Mouse (Mus musculus): ENCODE results near the gene Nfatc2ip. TPM values are rescaled to one million over a fixed set of nuclear protein-coding genes. Genes with fewer than 3 reads are reported as not detected.

Nfatc2ip gene
- polyA plus RNA-seq, 1 experiment, result 6.3 TPM

DNA sequence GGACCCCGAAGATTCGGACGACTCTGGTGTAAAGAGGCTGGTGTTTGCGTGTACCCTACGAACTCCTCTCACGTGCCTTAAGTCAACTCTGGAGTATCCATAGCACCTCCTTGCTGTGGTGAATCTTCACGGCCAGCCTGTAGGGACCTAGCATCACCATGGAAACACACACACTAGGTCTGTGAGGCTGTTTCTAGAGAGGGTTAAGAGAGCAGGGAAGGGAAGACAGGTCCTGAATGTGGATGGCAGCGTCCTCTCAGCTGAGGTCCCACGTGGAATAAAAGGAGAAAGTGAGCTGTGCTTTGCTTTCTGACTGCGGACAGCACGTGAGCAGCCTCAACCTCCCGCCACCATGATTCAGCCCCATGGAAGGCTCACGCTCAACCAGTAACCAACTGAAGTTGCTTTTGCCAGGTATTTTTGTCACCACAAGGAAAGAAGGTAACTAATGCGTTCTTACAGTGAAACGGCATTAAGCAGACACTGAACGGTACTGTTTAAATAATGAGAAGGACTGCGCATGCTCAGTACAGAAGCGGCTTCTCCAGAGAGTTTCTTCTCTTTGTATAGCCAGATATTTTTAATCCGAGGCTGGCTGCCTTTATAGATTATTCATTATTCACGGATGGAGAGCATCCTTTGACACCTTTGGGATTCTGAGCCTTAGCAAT is 45.7 kb downstream of the Nfatc2ip start:
- Histone ChIP-seq H3K4me1 (ENCODE audit: control insufficient read depth, insufficient read depth, low read length) (no peaks in the 10 kb centered on the region), H3K4me3 (ENCODE audit: insufficient read depth, low read length) (peak overlapping the region; percentile 13), H3K27ac (ENCODE audit: insufficient read depth, low read length) (no peak overlapping the region)
- no peak for TF ChIP-seq CTCF (IDR thresholded peaks at IDR 0.05; ENCODE audit: extremely low read depth, insufficient read depth, low read length)
- no peak for TF ChIP-seq POLR2A (IDR thresholded peaks at IDR 0.05; ENCODE audit: extremely low read depth, insufficient read depth, low read length)

DNA sequence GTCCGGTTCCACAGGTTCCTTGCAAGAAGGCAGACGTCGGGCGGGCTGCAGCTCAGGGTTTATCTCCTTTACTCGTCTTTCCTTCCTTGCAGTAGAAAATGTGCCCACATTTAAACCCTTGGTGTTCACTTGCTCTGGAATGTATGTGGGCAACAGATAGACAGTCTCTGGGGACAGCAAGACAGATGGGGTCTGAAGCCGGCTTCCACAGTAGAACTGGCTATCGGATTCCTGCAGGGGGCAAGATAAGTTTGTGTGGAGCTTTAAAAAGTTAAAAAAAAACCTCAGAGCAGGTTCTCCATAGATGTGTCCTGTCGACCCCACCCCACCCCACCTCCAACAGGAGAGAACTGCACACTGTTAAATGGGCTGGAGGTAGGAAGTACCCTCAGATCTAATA is 48.2 kb downstream of the Nfatc2ip start:
- Histone ChIP-seq H3K4me3 (ENCODE audit: insufficient read depth, low read length) (no peak overlapping the region), H3K4me1 (ENCODE audit: control insufficient read depth, insufficient read depth, low read length) (no peaks in the 10 kb centered on the region), H3K27ac (ENCODE audit: insufficient read depth, low read length) (no peak overlapping the region)
- TF ChIP-seq POLR2A (IDR thresholded peaks at IDR 0.05; ENCODE audit: extremely low read depth, insufficient read depth, low read length) (no peak), CTCF (IDR thresholded peaks at IDR 0.05; ENCODE audit: extremely low read depth, insufficient read depth, low read length) (no peak)

DNA sequence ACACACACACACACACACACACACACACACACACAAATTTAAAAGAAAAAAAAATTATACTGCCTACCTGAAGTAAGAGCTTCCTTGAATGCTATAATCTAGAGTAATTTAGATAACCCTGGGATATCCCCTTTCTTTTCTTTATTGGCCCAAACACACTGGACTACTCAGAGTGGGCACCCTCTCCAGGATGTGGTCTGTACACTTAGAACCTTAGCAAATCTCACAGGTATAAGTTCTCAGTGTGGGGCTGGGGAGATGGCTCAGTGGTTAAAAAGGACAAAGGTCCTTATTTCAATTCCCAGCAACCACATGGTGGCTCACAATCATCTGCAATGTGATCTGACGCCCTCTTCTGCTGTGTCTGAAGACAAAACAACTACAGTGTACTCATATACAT is 49.4 kb downstream of the Nfatc2ip start:
- no peaks in the 10 kb centered on the region for H3K4me1 ChIP-seq (ENCODE audit: control insufficient read depth, insufficient read depth, low read length)
- TF ChIP-seq POLR2A (IDR thresholded peaks at IDR 0.05; ENCODE audit: extremely low read depth, insufficient read depth, low read length), result no peak
- TF ChIP-seq CTCF (IDR thresholded peaks at IDR 0.05; ENCODE audit: extremely low read depth, insufficient read depth, low read length), result no peak
- no peak overlapping the region for H3K27ac ChIP-seq (ENCODE audit: insufficient read depth, low read length)
- no peak overlapping the region for H3K4me3 ChIP-seq (ENCODE audit: insufficient read depth, low read length)

DNA sequence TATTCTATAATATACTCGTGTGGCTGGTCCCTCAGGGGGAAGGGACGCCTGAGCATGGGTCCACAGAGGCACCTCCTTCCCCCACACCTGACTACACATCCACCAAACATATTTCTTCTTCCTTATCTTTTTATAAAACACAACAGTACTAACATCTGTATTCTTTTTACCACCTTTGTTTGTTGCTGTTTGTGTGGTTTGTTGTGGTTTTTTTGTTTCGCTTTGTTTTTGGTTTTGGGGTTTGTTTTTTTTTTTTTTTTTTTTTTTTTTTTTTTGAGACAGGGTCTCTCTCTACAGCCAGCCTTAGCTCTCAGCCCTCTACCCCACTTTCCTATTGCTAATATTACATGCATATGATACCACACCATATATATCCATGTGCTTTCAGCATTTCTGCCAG is 50.6 kb downstream of the Nfatc2ip start:
- Histone ChIP-seq H3K27ac (ENCODE audit: insufficient read depth, low read length) (no peak overlapping the region), H3K4me1 (ENCODE audit: control insufficient read depth, insufficient read depth, low read length) (no peaks in the 10 kb centered on the region), H3K4me3 (ENCODE audit: insufficient read depth, low read length) (no peak overlapping the region)
- TF ChIP-seq POLR2A (IDR thresholded peaks at IDR 0.05; ENCODE audit: extremely low read depth, insufficient read depth, low read length) (no peak), CTCF (IDR thresholded peaks at IDR 0.05; ENCODE audit: extremely low read depth, insufficient read depth, low read length) (no peak)

DNA sequence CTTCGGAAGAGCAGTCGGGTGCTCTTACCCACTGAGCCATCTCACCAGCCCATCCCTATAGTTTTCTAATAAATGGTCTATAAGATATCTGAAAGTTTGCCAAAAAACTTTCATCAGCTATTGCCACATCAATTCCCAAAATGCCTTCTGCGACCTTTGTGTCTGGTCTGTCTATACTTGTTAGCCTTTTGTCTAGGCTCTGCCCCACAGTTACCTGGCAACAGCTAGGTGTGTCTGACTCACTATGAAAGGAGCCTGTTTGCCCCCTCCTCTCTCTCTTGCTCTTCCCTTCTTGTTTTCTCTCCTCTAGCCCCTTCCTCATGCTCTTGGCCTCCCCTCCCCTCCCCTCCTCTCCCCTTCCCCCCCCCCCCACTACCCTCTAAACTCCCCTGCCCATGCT is 51.0 kb downstream of the Nfatc2ip start:
- H3K27ac ChIP-seq (ENCODE audit: insufficient read depth, low read length), result no peak overlapping the region
- H3K4me1 ChIP-seq (ENCODE audit: control insufficient read depth, insufficient read depth, low read length), result no peaks in the 10 kb centered on the region
- no peak overlapping the region for H3K4me3 ChIP-seq (ENCODE audit: insufficient read depth, low read length)
- TF ChIP-seq CTCF (IDR thresholded peaks at IDR 0.05; ENCODE audit: extremely low read depth, insufficient read depth, low read length) (no peak), POLR2A (IDR thresholded peaks at IDR 0.05; ENCODE audit: extremely low read depth, insufficient read depth, low read length) (no peak)

DNA sequence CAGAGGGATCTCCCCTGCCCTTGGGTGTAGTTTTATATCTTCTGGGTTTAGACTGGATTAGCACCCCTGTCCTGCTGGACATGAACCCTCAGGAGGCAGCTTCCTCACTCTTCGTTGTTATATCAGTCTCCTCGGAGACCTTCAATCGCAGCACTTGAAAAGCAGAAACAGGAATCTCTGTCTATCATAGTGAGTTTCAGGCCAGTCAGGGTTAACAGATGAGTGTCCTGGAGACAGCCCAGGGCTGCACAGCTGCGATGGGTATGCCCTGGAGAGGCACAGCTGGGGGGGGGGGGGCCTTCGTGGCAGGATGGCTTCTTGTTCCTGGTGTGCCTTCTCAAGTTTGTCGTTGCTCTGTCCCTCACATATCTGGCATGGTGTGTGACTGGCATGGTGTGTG is 55.6 kb downstream of the Nfatc2ip start:
- Histone ChIP-seq H3K4me1 (ENCODE audit: control insufficient read depth, insufficient read depth, low read length) (no peaks in the 10 kb centered on the region), H3K27ac (ENCODE audit: insufficient read depth, low read length) (no peak overlapping the region), H3K4me3 (ENCODE audit: insufficient read depth, low read length) (no peak overlapping the region)
- TF ChIP-seq POLR2A (IDR thresholded peaks at IDR 0.05; ENCODE audit: extremely low read depth, insufficient read depth, low read length), result no peak

DNA sequence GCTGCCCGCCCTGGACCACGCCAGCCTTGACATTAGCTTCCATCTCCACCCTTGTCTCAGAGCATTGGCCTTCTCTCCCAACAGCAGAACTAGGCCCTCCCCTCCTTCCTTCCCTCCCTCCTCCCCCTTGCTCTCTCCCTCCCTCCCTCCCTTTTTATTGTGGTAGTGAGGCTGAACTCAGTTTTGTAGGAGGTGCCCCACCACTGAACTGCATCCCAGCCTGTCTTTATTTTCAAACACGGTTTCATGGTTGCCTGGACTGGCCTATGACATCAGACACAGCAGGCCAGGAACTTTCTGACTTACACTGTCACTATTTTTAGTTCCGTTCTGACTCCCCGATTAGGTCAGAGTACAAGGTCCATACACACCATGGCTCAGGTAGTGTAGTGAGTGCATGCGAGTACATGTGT is 56.3 kb downstream of the Nfatc2ip start:
- Histone ChIP-seq H3K27ac (ENCODE audit: insufficient read depth, low read length) (no peak overlapping the region), H3K4me3 (ENCODE audit: insufficient read depth, low read length) (no peak overlapping the region), H3K4me1 (ENCODE audit: control insufficient read depth, insufficient read depth, low read length) (no peaks in the 10 kb centered on the region)
- TF ChIP-seq POLR2A (IDR thresholded peaks at IDR 0.05; ENCODE audit: extremely low read depth, insufficient read depth, low read length), result no peak
- TF ChIP-seq CTCF (IDR thresholded peaks at IDR 0.05; ENCODE audit: extremely low read depth, insufficient read depth, low read length), result no peak

DNA sequence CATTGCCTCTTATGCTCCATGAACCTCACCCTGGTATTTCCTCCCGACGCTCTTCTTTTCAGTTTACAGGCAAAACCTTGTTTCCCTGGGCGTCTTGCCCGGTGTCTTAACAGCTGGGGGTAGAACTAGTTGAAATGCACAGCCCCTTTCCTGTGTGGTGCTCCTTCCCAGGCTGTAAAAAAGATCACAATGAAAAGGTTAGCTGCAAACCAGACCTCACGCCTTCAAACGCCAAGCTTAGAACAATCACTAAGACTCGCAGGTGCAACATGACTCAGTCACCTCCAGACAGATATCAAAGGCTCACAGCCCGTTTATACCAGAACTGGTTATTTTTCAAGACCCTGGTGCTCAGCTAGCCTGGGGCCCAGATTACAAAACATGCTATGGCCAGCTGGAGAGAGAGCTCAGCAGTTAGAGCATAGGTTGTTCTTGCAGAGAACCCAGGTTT is 57.0 kb downstream of the Nfatc2ip start:
- no peaks in the 10 kb centered on the region for H3K4me1 ChIP-seq (ENCODE audit: control insufficient read depth, insufficient read depth, low read length)
- H3K27ac ChIP-seq (ENCODE audit: insufficient read depth, low read length), result no peak overlapping the region
- no peak for TF ChIP-seq CTCF (IDR thresholded peaks at IDR 0.05; ENCODE audit: extremely low read depth, insufficient read depth, low read length)
- no peak overlapping the region for H3K4me3 ChIP-seq (ENCODE audit: insufficient read depth, low read length)

DNA sequence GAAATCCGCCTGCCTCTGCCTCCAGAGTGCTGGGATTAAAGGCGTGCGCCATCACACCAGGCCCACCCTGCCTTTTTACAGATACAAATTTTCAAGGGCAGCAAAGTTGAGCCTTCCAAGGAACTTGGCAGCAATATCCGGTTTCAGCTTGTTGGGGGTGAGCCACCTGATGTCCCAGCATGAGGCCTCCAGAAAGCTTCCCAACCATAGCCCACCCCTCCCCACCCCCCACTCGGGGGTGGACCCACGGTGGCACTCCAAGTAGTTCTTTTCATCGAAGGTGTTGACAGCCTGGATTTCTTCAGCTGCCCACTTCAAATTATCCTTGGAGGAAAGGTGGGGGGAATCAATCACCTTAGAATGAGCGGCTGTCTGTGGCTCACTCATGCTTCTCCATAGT is 57.6 kb downstream of the Nfatc2ip start:
- no peaks in the 10 kb centered on the region for H3K4me1 ChIP-seq (ENCODE audit: control insufficient read depth, insufficient read depth, low read length)
- TF ChIP-seq POLR2A (IDR thresholded peaks at IDR 0.05; ENCODE audit: extremely low read depth, insufficient read depth, low read length) (no peak), CTCF (IDR thresholded peaks at IDR 0.05; ENCODE audit: extremely low read depth, insufficient read depth, low read length) (no peak)
- no peak overlapping the region for H3K4me3 ChIP-seq (ENCODE audit: insufficient read depth, low read length)
- H3K27ac ChIP-seq (ENCODE audit: insufficient read depth, low read length), result no peak overlapping the region

DNA sequence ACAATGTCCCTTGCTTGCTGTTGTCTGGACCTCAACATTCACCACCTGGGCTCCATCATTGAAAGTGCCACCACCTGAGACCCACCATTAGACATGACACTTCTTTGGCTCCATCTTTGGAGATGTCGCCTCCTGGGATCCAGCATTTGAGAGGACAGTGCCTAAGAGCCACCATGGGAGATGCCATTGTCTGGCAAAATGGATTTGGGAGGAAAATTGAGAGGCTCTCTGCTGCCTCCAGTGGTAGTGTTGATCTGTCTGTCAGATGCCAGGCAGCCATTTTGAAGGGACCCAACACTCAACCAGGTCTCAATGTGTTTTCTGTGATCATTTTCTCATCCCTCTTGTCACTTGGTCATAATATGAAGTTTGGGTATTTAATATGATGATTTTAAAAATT is 61.0 kb downstream of the Nfatc2ip start:
- no peak overlapping the region for H3K27ac ChIP-seq (ENCODE audit: insufficient read depth, low read length)
- 0 out of 2 replicates have a peak, but pooled peaks have one; percentile 15 for TF ChIP-seq CTCF (IDR thresholded peaks at IDR 0.05; ENCODE audit: extremely low read depth, insufficient read depth, low read length)
- no peak for TF ChIP-seq POLR2A (IDR thresholded peaks at IDR 0.05; ENCODE audit: extremely low read depth, insufficient read depth, low read length)
- no peak overlapping the region for H3K4me3 ChIP-seq (ENCODE audit: insufficient read depth, low read length)
- no peaks in the 10 kb centered on the region for H3K4me1 ChIP-seq (ENCODE audit: control insufficient read depth, insufficient read depth, low read length)

Other genes with a start within 250 kb of the Nfatc2ip start
- gene Xpo6, start 196.2 kb downstream of the Nfatc2ip start, polyA plus RNA-seq (2012; rRNA removed), result 140 and 149 TPM in 2 replicates
- 46.1 and 49.2 TPM in 2 replicates for gene Sbk1, start 124.1 kb downstream of the Nfatc2ip start, polyA plus RNA-seq (2012; rRNA removed)
- 1.3 and 1.4 TPM in 2 replicates for gene Lat, start 27.2 kb downstream of the Nfatc2ip start, polyA plus RNA-seq (2012; rRNA removed)
- 171 and 177 TPM in 2 replicates for gene Spns1, start 19.3 kb downstream of the Nfatc2ip start, polyA plus RNA-seq (2012; rRNA removed)
- gene Cd19, start 18.2 kb upstream of the Nfatc2ip start, polyA plus RNA-seq (2012; rRNA removed), result 0.36 and 0.79 TPM in 2 replicates
- 21.9 and 23.8 TPM in 2 replicates for gene Rabep2, start 32.0 kb upstream of the Nfatc2ip start, polyA plus RNA-seq (2012; rRNA removed)
- gene Atp2a1, start 66.4 kb upstream of the Nfatc2ip start, polyA plus RNA-seq (2012; rRNA removed), result 0.52 and 0.57 TPM in 2 replicates
- gene Sh2b1, start 78.7 kb upstream of the Nfatc2ip start, polyA plus RNA-seq (2012; rRNA removed), result 63.7 and 66.0 TPM in 2 replicates
- gene Tufm, start 90.6 kb upstream of the Nfatc2ip start, polyA plus RNA-seq (2012; rRNA removed), result 90.1 and 96.8 TPM in 2 replicates
- gene Atxn2l, start 106.7 kb upstream of the Nfatc2ip start, polyA plus RNA-seq (2012; rRNA removed), result 119 and 129 TPM in 2 replicates
- 102 and 103 TPM in 2 replicates for gene Eif3c, start 169.7 kb upstream of the Nfatc2ip start, polyA plus RNA-seq (2012; rRNA removed)
- 0.84 and 0.93 TPM in 2 replicates for gene Apobr, start 188.2 kb upstream of the Nfatc2ip start, polyA plus RNA-seq (2012; rRNA removed)
- 41.8 and 42.3 TPM in 2 replicates for gene Cln3, start 189.1 kb upstream of the Nfatc2ip start, polyA plus RNA-seq (2012; rRNA removed)
- 0.19 TPM in 1 of 2 replicates, not detected in the other for gene Il27, start 198.2 kb upstream of the Nfatc2ip start, polyA plus RNA-seq (2012; rRNA removed)
- 21.6 and 23.1 TPM in 2 replicates for gene Nupr1, start 234.1 kb upstream of the Nfatc2ip start, polyA plus RNA-seq (2012; rRNA removed)

Data from cortical plate, adult 2 months (tissue).